20 mouse cellular contexts compared by ENCODE assay signal in genomic region chr8:8103492-8103891, GRCm38 (mm10).
"Had no signal": no experiment of that assay in that cellular context is flagged by ENCODE, and none has a peak within 500 bp of the region (broad histone marks: within the 10 kb centered on the region; RNA-seq: fewer than 3 reads in every experiment).

No protein-coding gene starts in this region.

- H3K9me3 ChIP-seq: midbrain, embryonic 10.5 days; midbrain, embryonic 12.5 days; neural tube, embryonic 13.5 days; neural tube, embryonic 15.5 days; stomach, embryonic 15.5 days had no signal

- H3K27ac ChIP-seq: midbrain, embryonic 10.5 days; midbrain, embryonic 12.5 days; neural tube, embryonic 13.5 days; neural tube, embryonic 15.5 days; stomach, embryonic 15.5 days; stomach, postnatal 0 days had no signal

- H3K9ac ChIP-seq: lung, embryonic 14.5 days; midbrain, embryonic 12.5 days; neural tube, embryonic 13.5 days; neural tube, embryonic 15.5 days; stomach, embryonic 15.5 days had no signal

- ATAC-seq: midbrain, embryonic 16.5 days had no signal

- H3K36me3 ChIP-seq: midbrain, embryonic 10.5 days; midbrain, embryonic 12.5 days; neural tube, embryonic 13.5 days; neural tube, embryonic 15.5 days; stomach, embryonic 15.5 days had no signal

- H3K4me1 ChIP-seq: midbrain, embryonic 10.5 days; midbrain, embryonic 12.5 days; stomach, embryonic 15.5 days had no signal

- DNase-seq: lung, embryonic 14.5 days; lung, postnatal 10 days; lung, postnatal 4 days; midbrain, embryonic 14.5 days; retina, postnatal 1 day; right cerebral cortex, adult 18-20 months; right cerebral cortex, postnatal 25 days; right cerebral cortex, postnatal 4 days; spleen, adult 18-20 months; thymus, adult 2 months; thymus, postnatal 25 days; thymus, postnatal 4 days had no signal

- H3K27me3 ChIP-seq: midbrain, embryonic 12.5 days; neural tube, embryonic 13.5 days; neural tube, embryonic 15.5 days; stomach, embryonic 15.5 days had no signal

- H3K4me2 ChIP-seq: lung, embryonic 14.5 days; midbrain, embryonic 12.5 days; neural tube, embryonic 13.5 days; neural tube, embryonic 15.5 days; stomach, embryonic 15.5 days had no signal

- H3K4me3 ChIP-seq: midbrain, embryonic 10.5 days; midbrain, embryonic 12.5 days; myocyte; neural tube, embryonic 13.5 days; neural tube, embryonic 15.5 days; stomach, embryonic 15.5 days had no signal
